Mouse (Mus musculus) liver, adult 2 months (tissue): ENCODE measurements around the gene Gm10837. TPM values are rescaled to one million over a fixed set of nuclear protein-coding genes. Genes with fewer than 3 reads are reported as not detected.

Experiments
- DNase-seq: peaks from one replicate; pipeline ENCODE4 v3.0.0-alpha.2; 2011; ENCODE audit warnings: low read depth, low spot score; ENCODE audit errors: extremely low read depth
- H3K27ac ChIP-seq: fragments of 200-500 bp; replicated peaks from 2 replicates; pipeline ENCODE4 v1.5.1; 2012; ENCODE audit warnings: low read depth, mild to moderate bottlenecking, control low read depth, inconsistent platforms, low read length; ENCODE audit not compliant: insufficient read depth
- H3K27me3 ChIP-seq: fragments of 200-500 bp; 2 replicates; pipeline ENCODE4 v1.6.1; 2012; ENCODE audit warnings: mild to moderate bottlenecking, moderate library complexity, low read length, inconsistent platforms; ENCODE audit not compliant: control insufficient read depth, insufficient read depth
- H3K36me3 ChIP-seq: fragments of 200-500 bp; 2 replicates; pipeline ENCODE4 v1.6.1; 2012; ENCODE audit warnings: low read length, inconsistent platforms; ENCODE audit not compliant: control insufficient read depth, insufficient read depth
- H3K4me1 ChIP-seq: fragments of 200-500 bp; 2 replicates; pipeline ENCODE4 v1.6.1; 2011; ENCODE audit warnings: low read length; ENCODE audit not compliant: control insufficient read depth, insufficient read depth
- H3K4me3 ChIP-seq: fragments of 200-500 bp; 2 replicates; pipeline ENCODE4 v1.5.1; 2011; ENCODE audit warnings: low read depth, mild to moderate bottlenecking, control low read depth, low read length, moderate library complexity; ENCODE audit not compliant: insufficient read depth
- H3K79me2 ChIP-seq: fragments of 200-500 bp; 2 replicates; pipeline ENCODE4 v1.6.1; 2012; ENCODE audit warnings: inconsistent platforms, mild to moderate bottlenecking, low read length, moderate library complexity; ENCODE audit not compliant: control insufficient read depth, insufficient read depth
- H3K9ac ChIP-seq: fragments of 200-500 bp; 2 replicates; pipeline ENCODE4 v1.6.1; 2012; ENCODE audit warnings: low read depth, mild to moderate bottlenecking, control low read depth, inconsistent platforms, low read length
- CTCF ChIP-seq: fragments of 200-500 bp; IDR thresholded peaks from 2 replicates; pipeline ENCODE4 v1.5.1; 2011; ENCODE audit warnings: low read depth, low read length, control low read depth
- POLR2A ChIP-seq: fragments of 200-500 bp; IDR thresholded peaks from 2 replicates; pipeline ENCODE4 v1.6.1; 2011; ENCODE audit warnings: low read length, control low read depth; ENCODE audit not compliant: insufficient read depth; ENCODE audit errors: extremely low read depth
- WGBS: fragments of 180-500 bp; shearing (Covaris S2); methylation state at CpG from one replicate; pipeline ENCODE4 v1.1.7; 2018; 5-methylcytosine and 5-hydroxymethylcytosine counted together
- polyA plus RNA-seq: library from polyadenylated mRNA; depleted of rRNA; stranded (reverse); fragments of >200 nt; gene quantifications from 2 replicates; pipeline ENCODE4 v1.2.3, GENCODE M21; 2012; rRNA removed
- total RNA-seq: library from RNA; depleted of rRNA; stranded (reverse); fragments of >200 nt; gene quantifications from 2 replicates; pipeline ENCODE4 v1.2.3, GENCODE M21; 2014; rRNA removed

Gm10837 gene
- total and polyA plus RNA-seq, 2 experiments, result not detected

- 23% methylated on average over 1 of the region's 1 CpGs for WGBS
- peak; percentile 81 for DNase-seq
- H3K4me3 ChIP-seq, result no peak overlapping the region
- peaks cover 19% of the 10 kb centered on the region for H3K79me2 ChIP-seq
- no peaks in the 10 kb centered on the region for H3K27me3 ChIP-seq
- H3K9ac ChIP-seq, result no peak overlapping the region
- TF ChIP-seq CTCF (no peak), POLR2A (no peak)
- peak overlapping the region; percentile 93 for H3K27ac ChIP-seq
- H3K4me1 ChIP-seq, result peaks cover 20% of the 10 kb centered on the region
- no peaks in the 10 kb centered on the region for H3K36me3 ChIP-seq
These were observed 45.6 kb downstream of the Gm10837 start for GRCm38 (mm10) chr14:122535986-122536385.

Other genes with a start within 250 kb of the Gm10837 start
- gene Gm5089, start 39.5 kb upstream of the Gm10837 start, total RNA-seq, result not detected in 2 replicates
- not detected in 2 replicates for gene Gm5089, start 39.5 kb upstream of the Gm10837 start, polyA plus RNA-seq
- gene Zic5, start 24.9 kb upstream of the Gm10837 start, total RNA-seq, result not detected in 2 replicates
- not detected in 2 replicates for gene Zic5, start 24.9 kb upstream of the Gm10837 start, polyA plus RNA-seq
- gene Zic2, start 15.2 kb upstream of the Gm10837 start, total RNA-seq, result not detected in 2 replicates
- gene Zic2, start 15.2 kb upstream of the Gm10837 start, polyA plus RNA-seq, result not detected in 2 replicates
- 46.7 and 54.1 TPM in 2 replicates for gene Pcca, start 43.7 kb downstream of the Gm10837 start, total RNA-seq
- gene Pcca, start 43.7 kb downstream of the Gm10837 start, polyA plus RNA-seq, result 26.3 and 28.8 TPM in 2 replicates